Mouse (Mus musculus): ENCODE results near the gene Onecut1. TPM values are rescaled to one million over a fixed set of nuclear protein-coding genes. Genes with fewer than 3 reads are reported as not detected.

The Onecut1 gene
- polyA plus RNA-seq, 1 experiment from 2014 or later: 2.9 TPM

GRCm38 (mm10) chr9:74864471-74864870 is 2.8 kb downstream of the Onecut1 start:
- no peak overlapping the region for H3K27ac ChIP-seq (replicated peaks)

DNA sequence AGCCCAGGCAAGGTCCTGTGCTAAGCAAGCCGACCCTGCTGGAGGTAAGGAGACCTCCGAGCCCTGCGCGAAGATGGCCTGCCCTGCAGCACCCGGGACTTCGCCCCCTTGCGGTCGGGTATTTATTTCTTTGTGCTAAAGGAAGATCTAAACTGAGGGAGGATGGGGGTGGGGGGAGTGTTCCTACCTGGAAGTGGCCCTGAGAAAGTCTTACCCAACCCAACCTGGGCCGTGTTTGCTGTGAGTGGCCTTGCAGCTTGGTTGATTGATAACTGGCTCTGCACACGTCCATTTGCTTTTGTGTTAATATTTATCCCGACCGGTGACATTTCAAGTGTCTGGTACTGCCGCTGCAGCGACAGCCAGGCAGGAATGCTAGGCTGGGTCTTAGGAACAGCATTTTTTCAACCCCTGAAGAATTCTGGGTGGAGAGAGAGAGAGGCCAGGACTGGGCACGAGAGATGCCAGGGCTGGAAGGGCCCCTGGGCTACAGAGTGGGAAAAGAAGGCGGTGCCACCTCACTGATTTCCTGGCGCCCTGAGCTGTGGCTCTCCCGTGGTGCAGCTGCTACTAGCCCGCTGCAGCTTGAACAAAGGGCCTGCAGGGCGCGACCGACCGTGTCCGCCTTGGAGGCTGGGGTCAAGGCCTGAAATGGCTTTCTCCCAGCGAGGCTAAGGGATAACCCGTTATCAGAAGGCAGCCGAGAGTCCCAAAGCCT is 5.0 kb downstream of the Onecut1 start:
- WGBS: 6% methylated on average over 27 of the region's 27 CpGs
- Histone ChIP-seq H3K9me3 (no peaks in the 10 kb centered on the region), H3K4me1 (peaks cover 27% of the 10 kb centered on the region), H3K27ac (replicated peaks) (no peak overlapping the region; the same call in 1 of the 2 replicates), H3K4me3 (peak overlapping the region; percentile 27; the same call in 1 of the 2 replicates), H3K27me3 (replicated peaks; ENCODE audit: low read depth, poor library complexity, severe bottlenecking) (peaks cover 94% of the 10 kb centered on the region), H3K36me3 (replicated peaks) (no peaks in the 10 kb centered on the region)
- DNase-seq (ENCODE audit: low spot score): peak; percentile 29

More at GRCm38 (mm10) chr9:74864471-74864870, 2.8 kb downstream of the Onecut1 start:
- Histone ChIP-seq H3K27me3 (replicated peaks; ENCODE audit: low read depth, poor library complexity, severe bottlenecking) (peaks cover 100% of the 10 kb centered on the region), H3K4me1 (peaks cover 40% of the 10 kb centered on the region), H3K4me3 (peak overlapping the region; percentile 63), H3K36me3 (replicated peaks) (no peaks in the 10 kb centered on the region), H3K9me3 (no peaks in the 10 kb centered on the region)
- WGBS: 2% methylated on average over 14 of the region's 14 CpGs
- no peak for DNase-seq (ENCODE audit: low spot score)

DNA sequence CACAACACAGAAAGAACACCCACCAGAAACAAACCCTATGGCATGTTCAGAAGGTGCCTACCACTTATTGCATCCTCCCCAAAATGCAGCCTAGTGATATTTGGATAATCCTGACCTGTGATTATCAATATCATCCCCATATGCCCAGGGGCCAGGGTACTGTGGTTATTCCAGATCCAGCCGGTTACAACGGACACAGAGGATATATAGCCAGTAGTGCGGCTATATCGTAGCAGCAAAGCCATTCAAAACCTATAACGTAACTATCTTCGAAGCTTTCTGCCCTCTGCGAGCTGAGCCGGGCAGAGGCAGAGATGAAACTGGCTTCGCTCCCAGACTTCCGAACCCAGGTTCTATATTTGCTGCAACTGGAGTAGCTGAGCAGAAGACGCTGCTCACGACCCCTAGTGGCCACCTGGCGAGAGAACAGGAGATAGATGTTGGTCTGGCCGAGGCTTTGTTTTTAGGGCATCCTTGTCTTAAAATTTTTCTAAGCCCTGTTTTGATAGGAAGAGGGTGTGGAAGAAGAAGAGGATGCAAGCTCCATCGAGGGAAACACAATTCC is 6.0 kb downstream of the Onecut1 start:
- H3K27me3 ChIP-seq (replicated peaks; ENCODE audit: low read depth, poor library complexity, severe bottlenecking): peaks cover 87% of the 10 kb centered on the region
- 3% methylated on average over 15 of the region's 15 CpGs for WGBS
- H3K9me3 ChIP-seq: no peaks in the 10 kb centered on the region
- H3K4me1 ChIP-seq: peaks cover 18% of the 10 kb centered on the region; the same call in 1 of the 2 replicates
- no peaks in the 10 kb centered on the region for H3K36me3 ChIP-seq (replicated peaks)
- H3K4me3 ChIP-seq: 0 out of 2 replicates have a peak overlapping the region, but pooled peaks have one; percentile 27
- no peak overlapping the region for H3K27ac ChIP-seq (replicated peaks)
- DNase-seq (ENCODE audit: low spot score): peak; percentile 68

DNA sequence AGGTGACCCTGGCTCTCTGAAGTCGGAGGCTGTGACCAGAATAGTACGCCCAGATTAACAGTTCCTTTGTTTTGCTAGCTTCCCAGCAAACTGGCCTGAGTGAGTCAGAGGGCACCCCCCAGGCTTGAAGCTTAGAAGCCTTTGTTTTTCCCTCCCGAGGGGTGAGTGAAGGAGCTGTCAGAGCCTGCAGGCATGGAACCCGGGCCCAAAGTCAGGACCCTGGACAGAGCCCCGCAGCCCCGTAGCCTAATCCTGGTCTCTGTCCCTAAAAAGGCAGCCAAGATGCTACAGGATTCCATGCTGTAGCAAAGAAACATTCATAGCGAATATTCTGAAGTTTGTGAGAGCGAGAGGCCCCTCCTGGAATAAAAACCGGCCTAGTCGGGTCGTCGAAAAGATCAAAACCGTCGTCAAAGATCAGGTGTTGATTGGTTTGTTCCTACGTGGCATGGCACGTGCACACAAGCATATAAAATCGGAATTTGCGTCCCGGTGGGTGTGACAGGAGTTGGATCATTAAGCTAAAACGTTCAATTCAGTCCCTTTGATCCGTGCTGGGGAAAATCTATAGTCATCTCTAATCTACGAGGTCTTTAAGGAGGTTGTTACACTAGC is 6.7 kb downstream of the Onecut1 start:
- no peak overlapping the region for H3K27ac ChIP-seq (replicated peaks)
- no peak overlapping the region for H3K4me3 ChIP-seq
- WGBS: 7% methylated on average over 22 of the region's 22 CpGs
- no peaks in the 10 kb centered on the region for H3K9me3 ChIP-seq
- peaks cover 11% of the 10 kb centered on the region; the same call in 1 of the 2 replicates for H3K4me1 ChIP-seq
- peak; percentile 83 for DNase-seq (ENCODE audit: low spot score)
- H3K27me3 ChIP-seq (replicated peaks; ENCODE audit: low read depth, poor library complexity, severe bottlenecking): peaks cover 85% of the 10 kb centered on the region
- no peaks in the 10 kb centered on the region for H3K36me3 ChIP-seq (replicated peaks)

DNA sequence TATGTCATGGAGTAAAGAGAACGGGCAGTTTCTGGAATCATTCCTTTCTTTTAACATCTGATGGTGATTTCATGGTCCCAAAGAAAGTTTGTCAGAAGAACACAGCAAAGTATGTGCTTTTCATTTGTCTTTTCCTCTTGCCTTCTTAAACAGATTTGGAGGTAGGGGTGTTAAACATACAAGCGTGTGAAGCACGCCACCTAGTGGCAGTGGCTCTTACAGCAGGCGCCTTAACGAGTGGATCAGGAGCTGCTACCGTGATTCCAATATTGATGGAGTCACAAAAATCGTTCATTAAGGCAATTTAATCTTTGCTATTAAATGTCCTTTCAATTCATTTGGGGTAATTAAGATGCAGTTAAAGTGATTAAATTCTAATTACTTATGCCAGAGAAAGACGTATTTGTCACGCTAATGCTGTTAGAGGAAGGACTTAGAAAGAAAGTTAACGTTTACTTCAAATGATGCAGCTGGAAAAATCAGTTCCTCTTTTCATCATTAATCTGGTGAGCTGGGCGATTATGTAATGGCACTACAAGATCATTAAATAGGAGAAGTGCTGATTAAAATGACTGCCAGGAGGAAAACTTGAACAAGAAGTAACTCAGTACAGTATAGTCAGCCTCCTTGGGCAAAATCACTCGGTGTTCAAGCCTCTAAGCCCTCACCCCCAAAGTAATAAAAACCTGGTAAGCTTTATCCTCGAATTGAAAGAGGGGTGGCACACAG is 9.4 kb downstream of the Onecut1 start:
- 24% methylated on average over 13 of the region's 13 CpGs for WGBS

GRCm38 (mm10) chr9:74876328-74876727 is 14.6 kb downstream of the Onecut1 start:
- H3K4me3 ChIP-seq: no peak overlapping the region
- H3K27me3 ChIP-seq (replicated peaks; ENCODE audit: low read depth, poor library complexity, severe bottlenecking): peaks cover 23% of the 10 kb centered on the region; the same call in 1 of the 2 replicates
- 76% methylated on average over 6 of the region's 6 CpGs for WGBS
- H3K27ac ChIP-seq (replicated peaks): no peak overlapping the region
- no peaks in the 10 kb centered on the region for H3K4me1 ChIP-seq
- no peak for DNase-seq (ENCODE audit: low spot score)
- no peaks in the 10 kb centered on the region for H3K36me3 ChIP-seq (replicated peaks)
- H3K9me3 ChIP-seq: no peaks in the 10 kb centered on the region

More for the DNA sequence above, 9.4 kb downstream of the Onecut1 start:
- no peak overlapping the region for H3K27ac ChIP-seq (replicated peaks)
- no peak overlapping the region for H3K4me3 ChIP-seq
- peaks cover 69% of the 10 kb centered on the region for H3K27me3 ChIP-seq (replicated peaks; ENCODE audit: low read depth, poor library complexity, severe bottlenecking)
- no peaks in the 10 kb centered on the region for H3K36me3 ChIP-seq (replicated peaks)
- H3K4me1 ChIP-seq: 0 out of 2 replicates have a peak, but pooled peaks cover 6% of the 10 kb centered on the region
- no peaks in the 10 kb centered on the region for H3K9me3 ChIP-seq
- peak; percentile 79 for DNase-seq (ENCODE audit: low spot score)

- Histone ChIP-seq H3K27ac (replicated peaks) (no peak overlapping the region), H3K27me3 (replicated peaks; ENCODE audit: low read depth, poor library complexity, severe bottlenecking) (peaks cover 16% of the 10 kb centered on the region; the same call in 1 of the 2 replicates), H3K4me1 (no peaks in the 10 kb centered on the region), H3K9me3 (no peaks in the 10 kb centered on the region), H3K36me3 (replicated peaks) (no peaks in the 10 kb centered on the region), H3K4me3 (no peak overlapping the region)
- WGBS: 74% methylated on average over 2 of the region's 2 CpGs
- no peak for DNase-seq (ENCODE audit: low spot score)
These were observed 16.0 kb downstream of the Onecut1 start for GRCm38 (mm10) chr9:74877709-74878108.

DNA sequence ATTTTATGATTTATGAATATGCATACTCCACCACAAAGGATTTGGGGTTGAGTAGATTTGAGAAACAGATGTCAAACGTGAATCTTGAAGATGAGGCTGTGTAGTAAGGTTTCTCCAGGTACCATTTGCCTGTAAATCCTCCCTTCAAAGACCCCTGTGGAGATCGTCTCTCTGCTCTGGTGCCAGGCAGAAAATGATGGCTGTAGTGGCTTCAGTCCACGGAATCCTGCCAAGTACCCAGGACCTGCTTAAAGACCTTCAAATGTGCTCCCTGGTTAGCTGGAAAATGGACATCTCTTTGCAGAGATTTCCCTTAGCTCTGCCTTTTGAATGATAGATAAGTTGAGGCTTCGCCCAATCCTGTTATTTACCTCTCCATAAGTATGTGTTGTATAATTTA is 26.1 kb downstream of the Onecut1 start:
- no peaks in the 10 kb centered on the region for H3K36me3 ChIP-seq (replicated peaks)
- H3K27ac ChIP-seq (replicated peaks): no peak overlapping the region
- H3K27me3 ChIP-seq (replicated peaks; ENCODE audit: low read depth, poor library complexity, severe bottlenecking): no peaks in the 10 kb centered on the region
- no peak overlapping the region for H3K4me3 ChIP-seq
- no peaks in the 10 kb centered on the region for H3K9me3 ChIP-seq
- DNase-seq (ENCODE audit: low spot score): no peak
- H3K4me1 ChIP-seq: no peaks in the 10 kb centered on the region
- 77% methylated on average over 4 of the region's 4 CpGs for WGBS

- no peak overlapping the region for H3K27ac ChIP-seq (replicated peaks)
- no peaks in the 10 kb centered on the region for H3K9me3 ChIP-seq
- no peaks in the 10 kb centered on the region for H3K27me3 ChIP-seq (replicated peaks; ENCODE audit: low read depth, poor library complexity, severe bottlenecking)
- DNase-seq (ENCODE audit: low spot score): no peak
- no peak overlapping the region for H3K4me3 ChIP-seq
- no peaks in the 10 kb centered on the region for H3K36me3 ChIP-seq (replicated peaks)
- H3K4me1 ChIP-seq: no peaks in the 10 kb centered on the region
- 89% methylated on average over 7 of the region's 7 CpGs for WGBS
These were observed 35.0 kb downstream of the Onecut1 start for GRCm38 (mm10) chr9:74896742-74897141.

- no peaks in the 10 kb centered on the region for H3K9me3 ChIP-seq
- H3K4me1 ChIP-seq: no peaks in the 10 kb centered on the region
- no peaks in the 10 kb centered on the region for H3K27me3 ChIP-seq (replicated peaks; ENCODE audit: low read depth, poor library complexity, severe bottlenecking)
- no peak overlapping the region for H3K4me3 ChIP-seq
- H3K36me3 ChIP-seq (replicated peaks): no peaks in the 10 kb centered on the region
- DNase-seq (ENCODE audit: low spot score): no peak
- H3K27ac ChIP-seq (replicated peaks): no peak overlapping the region
- WGBS: 88% methylated on average over 4 of the region's 4 CpGs
These were observed 35.8 kb downstream of the Onecut1 start for GRCm38 (mm10) chr9:74897375-74897982.

DNA sequence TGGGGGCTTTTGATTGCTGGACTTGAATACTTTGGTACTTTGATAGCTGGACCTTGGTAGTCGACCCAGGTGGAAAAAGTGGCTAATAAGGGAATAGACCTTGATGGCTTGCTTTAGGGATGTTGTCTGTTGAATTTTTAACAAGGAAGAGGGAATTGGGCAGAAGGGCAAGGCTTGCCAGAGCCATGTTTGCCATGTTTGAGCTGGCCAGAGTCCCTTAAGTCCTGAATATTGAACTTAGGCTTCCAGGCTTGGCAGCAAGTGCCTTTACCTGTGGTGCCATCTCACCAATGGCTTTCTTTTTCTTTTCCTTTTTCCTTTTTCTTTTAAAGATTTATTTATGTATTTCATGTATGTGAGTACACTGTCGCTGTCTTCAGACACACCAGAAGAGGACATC is 38.4 kb downstream of the Onecut1 start:
- Histone ChIP-seq H3K27me3 (replicated peaks; ENCODE audit: low read depth, poor library complexity, severe bottlenecking) (no peaks in the 10 kb centered on the region), H3K9me3 (no peaks in the 10 kb centered on the region), H3K36me3 (replicated peaks) (no peaks in the 10 kb centered on the region), H3K27ac (replicated peaks) (no peak overlapping the region), H3K4me3 (no peak overlapping the region), H3K4me1 (no peaks in the 10 kb centered on the region)
- WGBS: 91% methylated on average over 2 of the region's 2 CpGs
- no peak for DNase-seq (ENCODE audit: low spot score)

All from embryonic facial prominence, embryonic 10.5 days (tissue).